Mouse (Mus musculus) hindlimb bud, embryonic 11.5 days (tissue): ENCODE measurements around the gene Dbn1.
"Not testable (repeated sequence)": the region's sequence is repeated elsewhere in the genome, so short reads cannot be mapped to it uniquely, and the experiment has no call there.

Experiments used
- DNase-seq: peaks from one replicate; pipeline ENCODE4 v3.0.0-alpha.2; 2012; ENCODE audit warnings: low read depth, low spot score; ENCODE audit errors: extremely low spot score

Dbn1 gene

DNA sequence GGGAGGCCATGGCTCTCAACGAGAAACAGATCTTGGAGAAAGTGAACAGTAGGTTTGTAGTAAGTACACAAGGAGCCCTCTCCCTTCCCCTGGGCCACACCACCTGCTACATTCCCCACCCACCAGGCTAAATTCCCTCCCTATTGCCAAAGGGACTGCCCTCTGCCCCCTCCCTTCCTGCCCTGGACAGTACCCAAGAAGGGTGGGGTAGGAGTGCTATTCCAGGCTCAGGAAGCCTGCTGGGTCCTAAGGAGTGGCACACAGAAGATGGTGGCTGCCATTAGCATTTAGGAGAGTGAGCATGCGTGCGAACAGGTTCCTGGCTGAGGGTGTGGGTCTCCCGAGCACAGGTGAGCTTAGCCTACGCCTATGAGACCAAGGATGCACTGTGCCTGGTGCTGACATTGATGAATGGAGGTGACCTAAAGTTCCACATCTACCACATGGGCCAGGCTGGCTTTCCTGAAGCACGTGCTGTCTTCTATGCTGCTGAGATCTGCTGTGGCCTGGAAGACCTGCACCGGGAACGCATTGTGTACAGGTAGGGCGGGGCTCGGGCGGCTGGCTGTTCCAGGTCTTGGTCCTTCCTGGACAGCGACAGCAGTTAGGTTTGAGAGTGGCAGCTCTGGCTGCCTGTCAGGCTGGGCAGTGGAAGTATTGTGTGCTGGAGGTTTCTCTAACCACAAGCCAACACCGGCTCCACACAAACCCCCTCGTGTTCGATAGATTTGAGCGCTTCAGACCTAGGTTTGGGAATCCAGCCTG, 35.9 kb downstream of the Dbn1 start:
- DNase-seq, result no peak

DNA sequence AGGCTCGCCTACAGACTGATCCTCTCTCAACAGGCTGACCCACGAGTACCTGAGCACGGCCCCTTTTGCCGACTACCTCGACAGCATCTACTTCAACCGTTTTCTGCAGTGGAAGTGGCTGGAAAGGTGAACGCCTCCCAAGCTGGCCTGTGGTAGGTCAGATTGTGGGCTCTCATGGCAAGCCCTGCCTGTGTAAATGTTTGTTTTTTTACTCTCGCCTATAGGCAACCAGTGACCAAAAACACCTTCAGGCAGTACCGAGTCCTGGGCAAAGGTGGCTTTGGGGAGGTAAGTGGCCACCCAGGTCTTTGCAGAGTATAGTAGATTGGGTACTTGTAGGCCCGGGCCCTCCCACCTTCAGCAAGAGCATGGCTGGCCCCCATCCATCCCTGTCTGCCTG, 36.6 kb downstream of the Dbn1 start:
- no peak for DNase-seq

DNA sequence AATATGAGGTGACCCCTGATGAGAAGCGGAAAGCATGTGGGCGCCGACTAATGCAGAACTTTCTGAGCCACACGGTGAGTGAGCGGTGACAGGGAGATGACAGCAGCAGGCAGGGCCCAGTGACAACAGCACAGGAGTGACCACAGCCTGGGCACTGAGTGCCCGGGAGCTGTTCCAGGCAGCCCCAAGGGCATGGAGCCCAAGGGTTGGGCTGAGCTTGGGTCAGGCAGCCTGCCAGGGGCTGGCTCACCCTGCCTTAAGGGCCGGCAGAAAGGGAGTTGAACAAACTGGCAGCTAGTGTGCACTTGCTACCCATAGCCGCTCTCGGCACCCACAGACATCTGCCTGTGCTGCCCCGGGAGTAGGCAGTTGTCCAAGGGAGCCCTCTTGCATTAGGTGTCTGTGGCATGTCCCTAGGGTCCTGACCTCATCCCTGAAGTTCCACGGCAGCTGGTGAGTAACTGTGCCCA, 37.4 kb downstream of the Dbn1 start:
- DNase-seq, result no peak

DNA sequence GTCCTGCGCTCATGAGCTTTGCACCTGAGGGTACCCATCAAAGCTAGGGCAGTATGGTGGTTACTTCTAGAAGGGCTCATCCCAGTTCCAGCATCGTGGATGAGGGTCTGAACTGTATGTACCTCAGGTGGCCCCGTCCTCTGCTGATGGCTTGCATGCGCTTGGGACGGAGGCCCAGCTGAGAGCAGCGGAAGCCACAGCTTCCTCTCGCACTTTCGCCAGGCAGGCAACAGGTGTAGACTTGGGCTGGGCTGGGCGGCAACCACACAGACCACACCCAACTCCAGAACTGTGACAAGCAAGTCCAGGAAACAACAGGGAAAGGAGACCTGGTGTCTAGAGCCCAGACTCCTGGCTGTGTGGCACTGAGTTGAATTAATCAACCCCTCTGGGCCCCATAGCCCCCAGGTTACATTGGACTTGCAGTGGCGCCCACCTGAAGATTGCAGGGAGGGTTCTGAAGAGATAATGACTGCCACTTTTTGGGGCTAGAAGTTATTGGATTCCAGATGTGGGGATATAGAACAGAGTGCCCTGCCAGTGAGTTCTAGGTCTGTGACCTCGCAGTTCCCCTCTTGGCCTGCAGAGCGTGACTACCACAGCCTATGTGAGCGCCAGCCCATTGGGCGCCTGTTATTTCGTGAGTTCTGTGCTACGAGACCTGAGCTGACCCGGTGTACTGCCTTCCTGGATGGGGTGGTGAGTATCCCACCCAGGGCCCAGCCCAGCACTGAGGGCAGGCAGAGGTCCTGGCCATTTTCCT, 38.1 kb downstream of the Dbn1 start:
- DNase-seq, result no peak

DNA sequence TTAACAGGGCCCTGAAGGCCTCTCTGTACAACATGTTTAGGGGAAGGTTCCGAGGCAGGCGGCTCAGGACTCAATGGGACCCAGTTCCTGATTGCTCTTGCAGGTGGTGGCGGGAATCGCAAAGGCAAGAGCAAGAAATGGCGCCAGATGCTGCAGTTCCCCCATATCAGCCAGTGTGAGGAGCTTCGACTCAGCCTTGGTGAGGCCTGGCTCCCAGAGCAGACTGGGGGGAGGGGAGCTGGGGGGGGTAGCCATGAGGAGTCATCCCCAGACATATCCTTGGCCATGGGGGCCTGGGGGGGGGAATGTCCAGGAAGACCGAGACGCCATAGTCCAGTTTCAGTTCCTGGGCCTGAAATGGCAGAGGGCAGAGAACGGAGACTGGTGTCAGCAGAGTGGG, 38.7 kb downstream of the Dbn1 start:
- DNase-seq, result no peak

DNA sequence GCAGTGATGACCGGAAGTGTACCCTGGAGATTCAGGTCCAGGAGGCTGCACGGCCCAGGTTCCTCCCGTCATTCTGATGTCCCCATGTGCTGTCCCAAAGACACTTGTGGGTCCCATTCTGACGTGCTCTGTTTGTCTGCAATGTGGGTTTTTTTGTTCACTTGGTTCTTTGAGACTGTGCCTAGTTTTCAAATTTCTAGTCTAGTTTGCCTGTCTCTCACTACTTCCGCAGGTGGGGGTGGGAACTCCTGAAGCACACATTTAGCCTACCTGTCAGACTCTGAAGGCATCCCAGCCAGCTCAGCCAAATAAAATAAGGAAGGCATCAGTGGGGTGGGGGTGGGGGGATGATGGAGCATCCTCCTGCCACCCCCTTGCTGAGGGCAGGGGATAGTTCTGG, 39.8 kb downstream of the Dbn1 start:
- DNase-seq, result no peak

DNA sequence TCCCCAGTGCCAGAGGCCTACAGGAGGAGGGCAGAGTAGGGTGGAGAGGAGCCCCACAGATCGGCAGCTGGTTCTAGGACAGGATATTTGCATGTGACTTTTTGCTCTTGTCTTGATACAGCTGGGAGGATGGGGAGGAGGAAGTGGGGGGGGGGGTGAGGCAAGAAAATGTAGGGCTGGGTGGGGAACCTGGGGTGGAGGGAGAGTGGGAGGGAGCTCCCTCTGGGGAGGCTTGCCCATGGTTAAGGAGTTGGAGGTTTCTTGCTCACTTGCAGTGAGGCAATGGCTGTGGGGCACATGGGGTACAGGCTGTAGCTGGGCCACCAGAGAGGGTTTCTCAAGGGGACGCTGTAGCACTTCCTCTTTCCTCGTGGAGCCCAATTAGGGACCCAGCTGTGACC, 40.4 kb downstream of the Dbn1 start:
- no peak for DNase-seq

DNA sequence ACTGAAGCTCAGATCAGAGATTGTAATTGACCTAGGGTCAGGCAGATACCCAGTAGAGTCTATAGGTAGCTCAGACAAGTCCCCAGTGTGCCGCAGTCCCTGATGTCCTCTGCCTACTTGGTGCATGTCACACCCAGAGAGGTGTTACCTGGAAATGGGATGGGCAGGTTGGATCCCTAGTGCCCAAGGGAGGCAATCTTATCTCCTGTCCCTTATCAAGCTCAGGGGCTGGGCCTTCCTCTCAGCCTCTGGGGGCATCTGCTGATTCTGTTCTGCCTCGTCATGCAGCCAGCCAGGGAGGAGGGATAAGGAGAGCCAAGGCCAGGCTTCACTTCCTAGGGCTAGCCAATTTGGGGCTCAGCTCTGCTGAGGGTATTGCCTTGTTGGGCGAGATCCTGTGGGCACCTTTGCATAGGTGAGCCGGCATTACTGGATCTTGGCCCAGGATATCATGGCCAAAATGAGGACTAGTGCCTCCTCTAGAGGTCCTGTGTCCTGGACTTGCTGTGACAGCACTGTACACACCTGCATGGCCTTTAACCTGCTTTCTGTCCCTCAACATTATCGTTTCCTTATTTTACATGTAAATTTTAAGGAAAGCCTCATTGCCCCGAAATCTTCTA, 41.3 kb downstream of the Dbn1 start:
- no peak for DNase-seq

DNA sequence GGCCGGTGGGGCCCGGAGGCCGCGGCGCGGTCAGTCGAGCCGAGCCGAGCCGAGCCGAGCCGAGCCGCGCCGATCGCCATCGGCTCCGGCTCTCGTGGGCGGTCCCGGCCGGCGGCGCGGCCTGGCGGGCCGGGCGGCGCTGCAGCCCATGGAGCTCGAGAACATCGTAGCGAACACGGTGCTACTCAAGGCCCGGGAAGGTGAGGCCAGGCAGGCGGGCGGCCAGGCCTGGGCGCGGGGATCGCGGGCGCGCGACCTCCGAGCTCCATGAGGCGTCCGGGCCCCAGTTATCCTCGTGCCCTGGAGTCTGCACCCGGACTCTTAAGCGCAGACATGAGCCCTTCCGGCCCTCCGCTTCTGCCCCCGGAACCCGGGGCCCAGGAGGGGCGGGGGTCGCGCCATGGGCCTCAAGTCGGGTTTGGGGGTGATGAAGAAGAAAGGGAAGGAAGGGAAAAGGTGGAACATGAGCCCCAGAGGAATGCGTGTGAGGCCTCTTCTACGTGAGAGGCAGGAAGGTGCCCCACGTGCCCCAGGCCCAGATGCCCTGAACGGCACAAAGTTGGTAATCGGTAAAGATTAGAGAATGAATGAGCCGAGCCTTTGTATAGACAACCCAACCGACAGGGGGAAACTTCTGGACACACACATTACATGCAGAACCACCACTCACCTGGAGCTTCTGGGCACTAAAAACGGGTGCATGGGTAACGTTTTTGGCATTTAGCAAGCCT, 42.4 kb downstream of the Dbn1 start:
- no peak for DNase-seq

DNA sequence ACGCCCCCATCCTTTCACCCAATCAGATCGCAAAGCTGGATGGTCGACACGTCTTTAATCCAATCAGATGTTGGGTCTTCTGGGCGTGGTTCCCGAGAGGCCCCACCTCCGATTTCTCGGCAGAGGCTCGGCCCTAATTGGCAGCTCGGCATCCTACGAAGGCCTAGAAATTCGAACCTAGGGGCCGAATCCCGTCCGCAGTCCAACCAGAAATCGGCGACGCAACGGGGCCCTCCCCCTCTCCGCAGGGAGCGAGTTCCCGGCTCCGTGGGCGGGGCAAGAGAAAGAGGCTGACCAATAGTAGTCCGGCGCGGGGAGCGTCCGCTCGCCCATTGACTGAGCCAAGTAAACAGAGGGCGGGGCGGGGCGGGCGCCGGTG, 43.0 kb downstream of the Dbn1 start, which contains the start of gene Grk6:
TSS of gene Grk6 (plus strand) at position 136 of the 379 bp plus-strand sequence.
- peak; percentile 97 for DNase-seq

DNA sequence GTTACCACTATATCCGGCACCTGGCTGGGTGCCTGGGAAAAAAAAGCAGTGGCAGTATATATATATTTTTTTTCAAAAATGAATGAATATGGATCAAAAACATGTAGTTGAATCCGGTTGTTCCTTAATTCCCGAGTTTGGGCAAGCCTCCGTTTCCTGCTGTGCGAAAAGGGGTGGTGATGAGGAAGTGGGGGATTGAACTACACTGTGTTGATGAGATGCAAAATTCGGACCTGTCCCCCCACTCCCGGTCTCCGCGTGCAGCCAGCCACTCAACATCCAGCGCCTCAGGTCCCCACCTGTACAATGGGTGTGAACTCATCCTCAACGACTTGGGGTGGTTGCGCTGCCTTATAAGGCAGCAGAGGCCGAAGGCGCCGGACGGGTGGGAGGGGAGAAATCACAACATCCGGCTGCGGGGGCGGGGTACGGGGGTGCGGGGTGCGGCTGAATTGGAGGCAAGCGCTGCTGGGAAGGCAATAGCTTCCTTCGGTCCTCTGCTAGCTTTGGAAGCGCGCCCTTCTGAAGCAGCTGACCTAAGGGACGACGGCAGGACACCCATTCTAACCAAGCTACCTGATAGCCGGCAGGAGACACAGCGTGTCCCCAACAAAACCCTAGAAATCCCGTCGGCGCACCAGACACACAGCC, 43.5 kb downstream of the Dbn1 start:
- no peak for DNase-seq

DNA sequence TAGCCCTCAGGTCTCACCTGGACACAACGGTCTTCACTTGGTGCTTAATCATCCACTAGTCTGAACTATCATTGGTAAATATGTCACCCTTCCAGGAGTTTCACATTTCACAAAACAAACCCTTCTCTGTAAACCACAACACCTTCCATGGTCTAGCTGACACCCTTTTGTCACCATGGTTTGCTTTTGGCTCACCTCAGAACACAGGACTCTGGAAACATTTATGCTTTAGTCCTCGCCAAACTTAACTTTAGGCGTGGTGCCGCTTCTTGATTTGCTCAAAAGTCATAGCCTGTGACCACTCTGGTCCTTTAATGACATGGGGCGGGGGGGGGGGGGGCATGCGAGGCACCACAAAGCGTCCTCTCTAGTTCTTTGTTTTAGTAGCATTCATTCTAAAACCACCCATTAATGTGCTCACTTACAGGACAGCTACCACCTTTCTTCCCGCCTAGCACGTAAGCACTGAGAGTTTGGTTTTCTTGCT, 44.1 kb downstream of the Dbn1 start:
- no peak for DNase-seq

DNA sequence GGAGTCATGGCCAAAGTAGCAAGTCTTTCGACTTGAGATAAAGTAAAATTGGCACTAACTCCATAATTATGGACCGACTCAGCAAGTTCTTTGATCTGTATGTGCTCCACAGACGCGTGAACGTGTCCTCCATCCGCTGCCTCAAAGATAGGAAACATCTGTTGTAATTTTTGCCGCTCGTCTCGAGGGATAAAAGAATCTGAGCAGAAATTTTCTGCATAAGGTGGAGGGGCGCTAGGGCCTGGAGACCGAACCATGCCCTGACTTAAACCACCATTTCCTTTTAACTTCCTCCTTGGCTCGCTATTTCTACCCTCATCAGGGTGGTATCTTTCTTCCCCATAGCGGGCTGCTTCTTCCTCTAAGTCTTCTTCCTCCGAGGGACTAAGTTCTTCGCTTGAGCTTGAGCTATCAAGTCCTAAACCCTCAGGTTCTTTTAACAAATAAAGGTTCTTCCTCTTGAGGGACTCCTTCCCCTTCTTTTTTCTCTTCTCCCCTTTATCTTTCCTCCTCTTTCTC, 50.7 kb downstream of the Dbn1 start:
- not testable (repeated sequence) for DNase-seq

DNA sequence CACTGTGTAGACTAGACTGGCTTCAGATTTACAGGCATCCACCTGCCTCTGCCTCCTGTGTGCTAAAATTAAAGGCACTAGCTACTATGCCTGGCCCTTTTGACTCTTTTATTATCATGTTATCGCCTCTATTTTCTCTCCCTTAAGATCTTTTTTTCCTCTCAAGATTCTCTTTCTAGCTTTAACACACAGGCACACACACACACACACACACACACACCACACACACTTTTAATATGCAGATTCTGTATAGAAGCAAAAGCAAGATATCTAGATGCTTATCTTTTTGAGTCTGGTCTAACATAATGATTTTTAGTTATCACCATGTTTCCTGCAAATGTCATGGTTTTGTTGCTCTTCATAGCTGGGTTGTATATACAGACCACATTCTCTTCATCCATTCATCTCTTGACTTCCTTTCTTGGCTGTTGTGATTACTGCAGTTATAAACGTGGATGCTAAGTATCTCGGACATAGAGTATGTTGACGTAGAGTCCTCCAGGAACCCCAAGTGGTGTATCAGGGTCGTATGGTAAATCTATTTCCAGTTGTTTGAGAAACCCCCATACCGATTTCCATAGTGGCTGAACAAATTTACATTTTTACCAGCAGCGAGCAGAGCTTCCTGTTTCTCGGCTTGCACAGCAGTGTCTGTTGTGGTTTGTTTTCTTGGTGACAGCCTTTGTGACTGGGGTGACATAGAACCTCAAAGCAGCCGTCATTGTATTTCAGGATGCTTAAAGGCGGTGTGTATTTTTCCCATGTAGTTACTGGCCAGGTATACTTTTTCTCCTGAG, 55.8 kb downstream of the Dbn1 start:
- DNase-seq, result no peak

DNA sequence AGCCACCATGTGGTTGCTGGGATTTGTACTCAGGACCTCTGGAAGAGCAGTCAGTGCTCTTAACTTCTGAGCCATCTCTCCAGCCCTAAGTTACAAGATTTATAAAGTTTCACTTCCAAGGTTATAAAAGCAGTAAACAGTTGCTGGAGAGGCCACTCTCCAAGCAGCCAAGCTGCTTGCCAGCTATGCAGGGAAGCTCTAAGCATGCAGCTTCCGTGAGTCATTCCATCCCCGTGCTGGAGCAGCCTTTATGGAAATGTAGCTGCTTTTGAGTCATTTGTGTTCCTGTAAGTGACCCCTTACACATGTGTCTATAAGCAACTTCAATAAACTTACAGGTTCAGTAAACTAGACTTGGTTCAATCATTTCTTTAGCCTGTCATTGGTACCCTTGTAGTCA, 57.3 kb downstream of the Dbn1 start:
- DNase-seq, result no peak

DNA sequence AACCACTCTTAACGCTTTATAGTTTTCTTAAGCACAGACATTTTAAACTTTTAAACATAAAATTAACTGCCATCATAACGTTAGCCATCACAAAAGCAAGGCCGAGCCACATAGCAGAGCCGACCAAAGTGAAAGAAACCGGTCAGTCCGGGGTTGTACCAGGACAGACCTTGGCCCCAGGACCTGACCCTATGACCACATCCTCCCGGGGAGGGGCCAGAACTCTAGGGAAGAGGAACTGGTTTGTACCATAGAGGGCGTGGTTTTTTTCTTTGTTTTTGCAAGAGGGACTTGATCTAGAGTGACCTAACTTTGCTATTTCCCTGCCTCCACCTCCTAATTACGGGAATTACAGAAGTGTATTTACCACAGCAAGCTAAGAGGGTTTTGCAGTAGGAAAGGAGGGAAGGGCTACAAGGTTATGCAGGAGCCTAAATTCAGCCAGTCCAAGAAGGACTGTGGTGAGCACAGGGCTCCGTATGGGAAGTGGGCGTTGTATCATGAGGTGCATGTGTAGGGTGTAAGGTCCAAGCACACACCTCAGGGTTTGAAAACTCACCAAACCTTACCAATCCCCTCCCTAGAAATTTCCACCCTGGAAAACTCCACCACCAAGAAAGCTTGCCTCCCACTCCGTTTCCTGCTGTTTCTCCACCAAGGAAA, 58.6 kb downstream of the Dbn1 start:
- no peak for DNase-seq

DNA sequence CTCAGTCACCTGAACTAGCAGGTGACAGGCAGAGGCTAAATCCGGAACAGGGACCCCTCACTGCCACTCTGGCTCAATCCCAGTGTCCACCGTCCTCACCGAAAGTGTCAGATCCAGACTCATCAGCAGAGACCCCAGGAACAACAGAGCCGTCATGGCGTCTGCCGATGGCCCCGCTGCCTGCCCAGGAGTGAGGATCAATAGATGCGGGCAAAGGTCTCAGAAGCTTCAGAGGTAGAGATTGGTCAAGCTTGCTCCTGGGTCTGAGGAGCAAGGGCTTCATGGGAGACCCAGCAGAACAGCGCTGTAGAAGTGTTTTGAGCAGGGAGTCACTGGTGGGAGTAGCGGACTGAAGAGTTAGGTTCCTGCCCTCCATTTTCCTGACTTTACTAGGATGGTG, 61.3 kb downstream of the Dbn1 start, which contains the start of gene F12:
TSS of gene F12 (minus strand) at position 181 of the 400 bp plus-strand sequence.
- DNase-seq, result no peak
